ENCODE assay signal across 17 mouse cellular contexts in the genomic region with DNA sequence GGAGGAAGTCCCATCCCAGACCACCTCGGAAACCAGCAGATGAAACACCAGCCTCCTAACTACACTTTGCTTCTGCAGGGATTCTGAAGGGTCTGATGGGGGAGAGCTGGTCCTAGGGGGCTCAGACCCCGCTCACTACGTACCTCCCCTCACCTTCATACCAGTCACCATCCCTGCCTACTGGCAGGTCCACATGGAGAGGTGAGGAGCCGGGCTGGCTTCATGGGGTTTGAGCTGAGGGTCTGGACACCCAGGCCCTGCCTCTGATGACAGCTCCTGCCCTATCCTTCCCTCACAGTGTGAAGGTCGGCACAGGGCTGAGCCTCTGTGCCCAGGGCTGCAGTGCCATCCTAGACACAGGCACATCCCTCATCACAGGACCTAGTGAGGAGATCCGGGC. TPM values are rescaled to one million over a fixed set of nuclear protein-coding genes. Genes with fewer than 3 reads are reported as not detected.
"Had no signal": no experiment of that assay in that cellular context is flagged by ENCODE, and none has a peak within 500 bp of the region (broad histone marks: within the 10 kb centered on the region; RNA-seq: fewer than 3 reads in every experiment).

No protein-coding gene starts in this region.

- DNase-seq: kidney, adult 8-10 months; kidney, postnatal 10 days; kidney, postnatal 36 days; layer of hippocampus, postnatal 36 days; liver, embryonic 13.5 days; lung, adult 2 months; lung, postnatal 14 days; lung, postnatal 4 days; thymus, postnatal 25 days had no signal

- ATAC-seq: midbrain, embryonic 13.5 days had no signal

- H3K4me2 ChIP-seq: kidney, embryonic 15.5 days; liver, embryonic 13.5 days; midbrain, embryonic 13.5 days had no signal

- H3K36me3 ChIP-seq: kidney, embryonic 15.5 days; liver, embryonic 13.5 days; midbrain, embryonic 13.5 days had no signal

- H3K9ac ChIP-seq: kidney, embryonic 15.5 days; liver, embryonic 13.5 days; midbrain, embryonic 13.5 days had no signal

- H3K4me3 ChIP-seq: kidney, embryonic 15.5 days; left cerebral cortex, adult 2 months; liver, embryonic 13.5 days; midbrain, embryonic 13.5 days had no signal

- H3K9me3 ChIP-seq: kidney, embryonic 15.5 days; liver, embryonic 13.5 days; midbrain, embryonic 13.5 days had no signal

- H3K27ac ChIP-seq: kidney, embryonic 15.5 days; left cerebral cortex, adult 2 months; liver, embryonic 13.5 days; midbrain, embryonic 13.5 days had no signal

RNA-seq across cellular contexts. Expression of a gene that starts 5.5 kb away (rescaled TPM):
- polyA plus RNA-seq: thymus, postnatal 0 days had no signal

RNA-seq across cellular contexts. Expression of a gene that starts 12.7 kb away (rescaled TPM):
- total RNA-seq: left cerebral cortex, postnatal 36 days; midbrain, postnatal 0 days had no signal

RNA-seq across cellular contexts. Expression of a gene that starts 53.0 kb away (rescaled TPM):
- total RNA-seq: left cerebral cortex, postnatal 36 days; midbrain, postnatal 0 days had no signal
- polyA plus RNA-seq: midbrain, embryonic 13.5 days; neural tube, embryonic 11.5 days; neural tube, embryonic 14.5 days had no signal
